Comparison of ENCODE assay signal across 21 mouse cellular contexts in the genomic region with DNA sequence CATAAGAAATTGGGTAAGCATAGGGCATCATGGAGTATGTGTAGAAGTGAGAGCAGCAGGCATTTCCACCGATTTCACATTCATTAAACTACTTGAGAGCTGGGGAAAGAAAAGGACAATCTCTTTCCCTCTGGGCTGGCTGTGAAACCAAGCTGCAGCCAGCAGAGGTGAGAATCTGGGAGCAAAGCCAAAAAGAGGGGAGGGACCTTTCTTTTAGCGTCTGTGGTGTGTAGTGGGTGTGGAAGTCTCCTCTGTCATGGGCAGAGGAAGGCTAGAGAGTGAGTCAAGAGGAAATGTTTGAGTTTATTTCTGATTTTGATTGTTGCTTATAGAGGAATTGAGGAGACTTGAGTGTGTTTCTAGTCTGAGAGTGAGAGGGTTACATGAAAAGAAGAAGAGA.
A peak's percentile ranks its signal among the peaks of the same experiment; 100 is the strongest.
DNase-seq lines count a peak whose midpoint lies in the region; ATAC-seq lines count a peak whose summit lies in the region.
"Had no signal": no experiment of that assay in that cellular context is flagged by ENCODE, and none has a peak within 500 bp of the region (broad histone marks: within the 10 kb centered on the region; RNA-seq: fewer than 3 reads in every experiment).

No protein-coding gene starts in this region.

- no peak for ATAC-seq in embryonic facial prominence, embryonic 14.5 days (ENCODE audit: low read depth)
- ATAC-seq: activated CD4-positive, CD25-positive, alpha-beta regulatory T cell, adult 4 months; intestine, postnatal 0 days had no signal

- DNase-seq in embryonic facial prominence, embryonic 14.5 days (ENCODE audit: low spot score) = peak; percentile 24
- DNase-seq in embryonic facial prominence, embryonic 10.5 days (ENCODE audit: low spot score) = no peak
- peak; percentile 23 to 51 for DNase-seq in left cerebral cortex, adult 18-20 months (ENCODE audit: low spot score in 2 of 2)
- DNase-seq in left cerebral cortex, postnatal 10 days (ENCODE audit: extremely low spot score in 1 of 2, low spot score in 2 of 2) = no peak
- peak; percentile 51 for DNase-seq in right cerebral cortex, adult 18-20 months
- no peak for DNase-seq in right cerebral cortex, postnatal 25 days
- no peak for DNase-seq in gastrocnemius, adult 18-20 months (ENCODE audit: low spot score)
- DNase-seq in adrenal gland, adult (ENCODE audit: inconsistent age in 2 of 2, low spot score in 1 of 2) = no peak
- DNase-seq: adrenal gland, postnatal 25 days; cerebellum, adult 8-10 months; right cerebral cortex, postnatal 14 days; thymus, postnatal 36 days had no signal

- H3K4me2 ChIP-seq in embryonic facial prominence, embryonic 14.5 days (ENCODE audit: low read depth, low read length) = no peak overlapping the region
- H3K4me2 ChIP-seq: embryonic facial prominence, embryonic 15.5 days; forebrain, embryonic 12.5 days; hindbrain, embryonic 14.5 days; limb, embryonic 12.5 days; liver, embryonic 15.5 days had no signal

- H3K4me1 ChIP-seq in embryonic facial prominence, embryonic 14.5 days (ENCODE audit: control insufficient read depth, insufficient read depth, low read length) = no peaks in the 10 kb centered on the region
- no peaks in the 10 kb centered on the region for H3K4me1 ChIP-seq in embryonic facial prominence, embryonic 10.5 days
- H3K4me1 ChIP-seq: embryonic facial prominence, embryonic 15.5 days; forebrain, embryonic 12.5 days; limb, embryonic 12.5 days; liver, embryonic 15.5 days had no signal

- H3K9me3 ChIP-seq in embryonic facial prominence, embryonic 14.5 days (ENCODE audit: control insufficient read depth, low read length) = no peaks in the 10 kb centered on the region
- no peaks in the 10 kb centered on the region for H3K9me3 ChIP-seq in embryonic facial prominence, embryonic 10.5 days
- H3K9me3 ChIP-seq: embryonic facial prominence, embryonic 15.5 days; forebrain, embryonic 12.5 days; limb, embryonic 12.5 days; liver, embryonic 15.5 days had no signal

- no peaks in the 10 kb centered on the region for H3K36me3 ChIP-seq in embryonic facial prominence, embryonic 14.5 days (ENCODE audit: control insufficient read depth, insufficient read depth, low read length)
- no peaks in the 10 kb centered on the region for H3K36me3 ChIP-seq in embryonic facial prominence, embryonic 10.5 days (replicated peaks)
- H3K36me3 ChIP-seq: embryonic facial prominence, embryonic 15.5 days; forebrain, embryonic 12.5 days; limb, embryonic 12.5 days; liver, embryonic 15.5 days had no signal

- H3K4me3 ChIP-seq in embryonic facial prominence, embryonic 14.5 days (ENCODE audit: low read depth, low read length) = no peak overlapping the region
- no peak overlapping the region for H3K4me3 ChIP-seq in embryonic facial prominence, embryonic 10.5 days
- H3K4me3 ChIP-seq: embryonic facial prominence, embryonic 15.5 days; forebrain, embryonic 12.5 days; layer of hippocampus, adult 2 months; left cerebral cortex, adult 2 months; limb, embryonic 12.5 days; liver, embryonic 15.5 days had no signal

- H3K27me3 ChIP-seq in embryonic facial prominence, embryonic 14.5 days (replicated peaks; ENCODE audit: control insufficient read depth, insufficient read depth, low read length) = no peaks in the 10 kb centered on the region
- no peaks in the 10 kb centered on the region for H3K27me3 ChIP-seq in embryonic facial prominence, embryonic 10.5 days (replicated peaks; ENCODE audit: low read depth, poor library complexity, severe bottlenecking)
- H3K27me3 ChIP-seq: embryonic facial prominence, embryonic 15.5 days; forebrain, embryonic 12.5 days; limb, embryonic 12.5 days; liver, embryonic 15.5 days had no signal

- no peak overlapping the region for H3K27ac ChIP-seq in embryonic facial prominence, embryonic 14.5 days (replicated peaks; ENCODE audit: low read depth, low read length)
- no peak overlapping the region for H3K27ac ChIP-seq in embryonic facial prominence, embryonic 10.5 days (replicated peaks)
- H3K27ac ChIP-seq: embryonic facial prominence, embryonic 15.5 days; forebrain, embryonic 12.5 days; hindbrain, embryonic 14.5 days; layer of hippocampus, adult 2 months; left cerebral cortex, adult 2 months; limb, embryonic 12.5 days; liver, embryonic 15.5 days had no signal

- intact Hi-C loops in left cerebral cortex, postnatal 10 days (cut with DNase I) = no loop called here

- H3K9ac ChIP-seq in embryonic facial prominence, embryonic 14.5 days (ENCODE audit: low read depth, low read length) = no peak overlapping the region
- H3K9ac ChIP-seq: embryonic facial prominence, embryonic 15.5 days; forebrain, embryonic 12.5 days; hindbrain, embryonic 14.5 days; limb, embryonic 12.5 days; liver, embryonic 15.5 days had no signal

- WGBS in embryonic facial prominence, embryonic 14.5 days = 39% methylated on average over 2 of the region's 2 CpGs
- 80% methylated on average over 2 of the region's 2 CpGs for WGBS in embryonic facial prominence, embryonic 10.5 days

Comparison
In these comparisons a context has a peak if more than half of its experiments do, and no peak if none do; other contexts are left out.
1. DNase-seq: peak in embryonic facial prominence, embryonic 14.5 days (single experiment), left cerebral cortex, adult 18-20 months (2 of 2) and right cerebral cortex, adult 18-20 months (single experiment); none in embryonic facial prominence, embryonic 10.5 days (single experiment), left cerebral cortex, postnatal 10 days (0 of 2), right cerebral cortex, postnatal 25 days (single experiment), gastrocnemius, adult 18-20 months (single experiment) and adrenal gland, adult (0 of 2).